Mouse (Mus musculus): ENCODE results near the gene Oit1.

DNA sequence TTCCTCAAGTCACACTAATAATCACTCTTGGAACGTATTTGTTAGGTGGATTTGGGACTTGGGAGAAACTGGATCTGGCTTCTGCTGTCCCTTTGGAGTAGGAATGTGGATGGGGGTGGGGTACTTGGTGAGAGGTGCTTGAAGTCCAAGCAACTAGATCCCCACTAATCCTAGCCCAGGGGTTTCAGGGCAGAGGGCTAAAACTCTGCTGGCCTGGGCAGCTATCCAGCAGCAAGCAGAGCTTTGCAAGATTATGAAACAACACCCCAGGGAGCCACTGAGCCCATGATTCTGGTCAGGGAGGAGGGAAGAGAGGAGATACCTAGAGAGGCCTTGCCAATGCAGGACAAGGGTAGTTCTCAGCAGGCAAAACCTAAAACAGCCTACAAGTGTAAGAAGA is 51.2 kb downstream of the Oit1 start:
- TF ChIP-seq CTCF (IDR thresholded peaks at IDR 0.05) (no peak), EP300 (IDR thresholded peaks at IDR 0.05; ENCODE audit: insufficient read depth, low read depth, low read length) (no peak)
